Mouse (Mus musculus): ENCODE measurements around the gene Mobp.

Gene Mobp

GRCm38 (mm10) chr9:120214978-120215495 lies 65.5 kb downstream of the Mobp start:
- no peak for DNase-seq

- DNase-seq = no peak
Measured at GRCm38 (mm10) chr9:120219411-120219810, 69.9 kb downstream of the Mobp start.

Measured in right cerebral cortex, postnatal 14 days (tissue).